Mouse (Mus musculus) embryonic fibroblast, embryonic 13.5 days (primary cell): Measurements from ENCODE around the gene Mok. TPM values are rescaled to one million over a fixed set of nuclear protein-coding genes. Genes with fewer than 3 reads are reported as not detected.

Experiments
- H3K27ac ChIP-seq: 2 replicates; pipeline ENCODE4 v1.5.1; 2012; ENCODE audit warnings: low read length, control low read depth, inconsistent platforms; ENCODE audit not compliant: insufficient read depth
- H3K4me1 ChIP-seq: 2 replicates; pipeline ENCODE4 v1.6.1; 2011; ENCODE audit warnings: low read length; ENCODE audit not compliant: control insufficient read depth, insufficient read depth
- H3K4me3 ChIP-seq: 2 replicates; pipeline ENCODE4 v1.5.1; 2011; ENCODE audit warnings: mild to moderate bottlenecking, control low read depth, low read length; ENCODE audit not compliant: insufficient read depth
- CTCF ChIP-seq: IDR thresholded peaks from 2 replicates; pipeline ENCODE4 v1.5.1; 2011; ENCODE audit warnings: mild to moderate bottlenecking, control low read depth, low read length, moderate library complexity, borderline replicate concordance; ENCODE audit not compliant: insufficient read depth
- POLR2A ChIP-seq: IDR thresholded peaks from 2 replicates; pipeline ENCODE4 v1.6.1; 2011; ENCODE audit warnings: low read depth, mild to moderate bottlenecking, control low read depth, low read length, moderate library complexity
- polyA plus RNA-seq: library from polyadenylated mRNA; stranded (reverse); fragments of >200 nt; gene quantifications from 2 replicates; pipeline ENCODE4 v1.2.4, GENCODE M21; 2011; ENCODE audit warnings: low read depth; ENCODE audit not compliant: missing spikeins, insufficient read length

Mok gene
- polyA plus RNA-seq, 1 experiment = 1.2 TPM

- Histone ChIP-seq H3K27ac (no peak overlapping the region), H3K4me1 (peaks cover 25% of the 10 kb centered on the region), H3K4me3 (no peak overlapping the region)
- TF ChIP-seq POLR2A = no peak
- TF ChIP-seq CTCF = no peak
Measured at GRCm38 (mm10) chr12:110775628-110776426, 64.9 kb downstream of the Mok start.

GRCm38 (mm10) chr12:110771961-110772360, 68.8 kb downstream of the Mok start:
- TF ChIP-seq POLR2A = no peak
- no peak for TF ChIP-seq CTCF
- Histone ChIP-seq H3K4me1 (peaks cover 11% of the 10 kb centered on the region), H3K27ac (no peak overlapping the region), H3K4me3 (no peak overlapping the region)

GRCm38 (mm10) chr12:110770479-110771247, 70.1 kb downstream of the Mok start:
- no peak overlapping the region for H3K4me3 ChIP-seq

GRCm38 (mm10) chr12:110769660-110770297, 71.0 kb downstream of the Mok start:
- TF ChIP-seq POLR2A (no peak), CTCF (no peak)
- Histone ChIP-seq H3K4me3 (no peak overlapping the region), H3K27ac (no peak overlapping the region), H3K4me1 (peaks cover 4% of the 10 kb centered on the region)

More at GRCm38 (mm10) chr12:110770479-110771247, 70.1 kb downstream of the Mok start:
- no peak overlapping the region for H3K27ac ChIP-seq
- H3K4me1 ChIP-seq = peaks cover 6% of the 10 kb centered on the region
- TF ChIP-seq CTCF = no peak
- TF ChIP-seq POLR2A = no peak

- H3K27ac ChIP-seq = no peak overlapping the region
- no peak for TF ChIP-seq CTCF
- no peak for TF ChIP-seq POLR2A
- H3K4me1 ChIP-seq = peaks cover 4% of the 10 kb centered on the region
- no peak overlapping the region for H3K4me3 ChIP-seq
Measured at GRCm38 (mm10) chr12:110768562-110768961, 72.2 kb downstream of the Mok start.

GRCm38 (mm10) chr12:110764531-110764930, 76.2 kb downstream of the Mok start:
- TF ChIP-seq POLR2A (no peak), CTCF (no peak)
- Histone ChIP-seq H3K27ac (no peak overlapping the region), H3K4me1 (peaks cover 4% of the 10 kb centered on the region), H3K4me3 (no peak overlapping the region)

GRCm38 (mm10) chr12:110762321-110762720, 78.4 kb downstream of the Mok start:
- H3K4me1 ChIP-seq = no peaks in the 10 kb centered on the region
- H3K27ac ChIP-seq = no peak overlapping the region
- TF ChIP-seq POLR2A = no peak
- no peak for TF ChIP-seq CTCF
- no peak overlapping the region for H3K4me3 ChIP-seq

- Histone ChIP-seq H3K27ac (no peak overlapping the region), H3K4me3 (no peak overlapping the region), H3K4me1 (0 out of 2 replicates have a peak, but pooled peaks cover 2% of the 10 kb centered on the region)
- TF ChIP-seq POLR2A = no peak
- TF ChIP-seq CTCF = no peak
Measured at GRCm38 (mm10) chr12:110758932-110759331, 81.8 kb downstream of the Mok start.

Other genes with a start within 250 kb of the Mok start
- 175 and 188 TPM in 2 replicates for gene Dync1h1, start 239.5 kb downstream of the Mok start, polyA plus RNA-seq
- gene 1700001K19Rik, start 158.3 kb downstream of the Mok start, polyA plus RNA-seq = not detected in 2 replicates
- 645 and 834 TPM in 2 replicates for gene Hsp90aa1, start 138.2 kb downstream of the Mok start, polyA plus RNA-seq
- gene Wdr20, start 103.0 kb downstream of the Mok start, polyA plus RNA-seq = 18.1 and 22.8 TPM in 2 replicates
- gene Zfp839, start 9.3 kb upstream of the Mok start, polyA plus RNA-seq = 6.3 and 6.6 TPM in 2 replicates
- 44.8 and 51.5 TPM in 2 replicates for gene Cinp, start 48.2 kb upstream of the Mok start, polyA plus RNA-seq
- 5.7 and 7.7 TPM in 2 replicates for gene Tecpr2, start 48.3 kb upstream of the Mok start, polyA plus RNA-seq
- 3.3 and 3.8 TPM in 2 replicates for gene Ankrd9, start 138.1 kb upstream of the Mok start, polyA plus RNA-seq
- 49.2 and 49.6 TPM in 2 replicates for gene Rcor1, start 198.4 kb upstream of the Mok start, polyA plus RNA-seq